10 mouse cellular contexts compared by ENCODE assay signal in the genomic region with DNA sequence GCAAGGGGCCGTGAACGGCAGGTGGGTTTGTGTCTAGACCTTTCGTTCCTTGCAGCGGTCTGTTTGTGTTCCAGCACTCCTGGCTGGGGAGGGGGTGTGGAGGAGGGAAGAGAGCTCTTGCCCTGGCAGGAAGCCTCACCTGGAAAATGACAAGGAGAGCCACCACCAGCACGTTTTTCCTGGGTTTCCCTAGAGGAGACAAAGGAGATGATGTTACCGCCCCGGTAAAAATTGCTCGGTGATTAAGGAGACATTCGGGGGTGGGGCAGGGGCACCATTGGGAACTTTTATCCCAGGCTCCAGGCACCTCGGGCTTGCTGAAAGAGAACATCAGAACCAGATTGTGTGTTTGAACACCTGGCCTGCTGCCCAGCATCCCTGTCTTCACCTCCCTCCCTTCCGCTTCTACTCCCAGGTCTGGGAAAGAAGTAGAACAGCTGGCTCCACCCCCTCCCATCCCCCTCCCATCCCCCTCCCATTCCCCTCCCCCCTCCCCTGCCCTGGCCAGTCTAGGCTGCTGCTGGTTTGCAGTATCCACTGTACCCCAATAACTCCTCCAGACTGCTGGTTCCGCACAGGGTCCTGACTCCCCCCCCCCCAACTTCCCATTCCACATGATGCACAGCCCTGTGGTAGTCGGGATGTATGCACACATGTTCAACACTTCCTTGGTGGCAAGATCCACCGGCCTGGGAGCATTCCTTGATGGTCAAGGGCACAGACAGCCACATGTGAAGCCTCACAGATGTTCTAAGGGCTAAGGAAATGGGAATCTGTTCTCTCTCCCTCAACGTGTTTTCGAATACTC. TPM values are rescaled to one million over a fixed set of nuclear protein-coding genes. Genes with fewer than 3 reads are reported as not detected.
A peak's percentile ranks its signal among the peaks of the same experiment; 100 is the strongest.
DNase-seq lines count a peak whose midpoint lies in the region; ATAC-seq and TF ChIP-seq lines count a peak whose summit lies in the region.
"Had no signal": no experiment of that assay in that cellular context is flagged by ENCODE, and none has a peak within 500 bp of the region (broad histone marks: within the 10 kb centered on the region; RNA-seq: fewer than 3 reads in every experiment).

No protein-coding gene starts in this region.

- WGBS in kidney, postnatal 0 days, result 18% methylated on average over 16 of the region's 16 CpGs
- 17% methylated on average over 16 of the region's 16 CpGs for WGBS in heart, embryonic 14.5 days
- 32% methylated on average over 16 of the region's 16 CpGs for WGBS in midbrain, embryonic 12.5 days

- no peaks in the 10 kb centered on the region for H3K36me3 ChIP-seq in kidney, postnatal 0 days (ENCODE audit: insufficient read depth, low read length)
- H3K36me3 ChIP-seq in heart, embryonic 14.5 days (ENCODE audit: control insufficient read depth, insufficient read depth, low read length), result no peaks in the 10 kb centered on the region
- H3K36me3 ChIP-seq in midbrain, embryonic 12.5 days, result no peaks in the 10 kb centered on the region
- H3K36me3 ChIP-seq: liver, embryonic 15.5 days had no signal

- peaks cover 17% of the 10 kb centered on the region for H3K4me1 ChIP-seq in kidney, postnatal 0 days (replicated peaks; ENCODE audit: insufficient read depth, low read length)
- H3K4me1 ChIP-seq in heart, embryonic 14.5 days (ENCODE audit: control insufficient read depth in 2 of 2, insufficient read depth in 2 of 2, low read length in 2 of 2), result peaks cover 39 to 41% of the 10 kb centered on the region in 2 experiments
- H3K4me1 ChIP-seq in midbrain, embryonic 12.5 days, result peaks cover 27% of the 10 kb centered on the region

- H3K27ac ChIP-seq in kidney, postnatal 0 days, result peak overlapping the region; percentile 78; the same call in 1 of the 2 replicates
- H3K27ac ChIP-seq in heart, embryonic 14.5 days (replicated peaks in 1 of 2; ENCODE audit: control insufficient read depth in 1 of 2, insufficient read depth in 1 of 2, low read depth in 2 of 2, low read length in 2 of 2), result peak overlapping the region in 1 of 2 experiments; percentile 82; a peak in 2 of 4 replicates
- no peak overlapping the region for H3K27ac ChIP-seq in midbrain, embryonic 12.5 days (replicated peaks)
- H3K27ac ChIP-seq: liver, embryonic 15.5 days had no signal

- no peak overlapping the region for H3K4me2 ChIP-seq in kidney, postnatal 0 days (ENCODE audit: low read length)
- H3K4me2 ChIP-seq in heart, embryonic 14.5 days (ENCODE audit: low read length), result peak overlapping the region; percentile 39
- H3K4me2 ChIP-seq in midbrain, embryonic 12.5 days (replicated peaks), result no peak overlapping the region
- H3K4me2 ChIP-seq: liver, embryonic 15.5 days had no signal

- TF ChIP-seq CTCF in kidney, postnatal 0 days (IDR thresholded peaks at IDR 0.05; ENCODE audit: low read depth), result no peak; the same call in 1 of the 2 replicates

- DNase-seq in kidney, postnatal 0 days (ENCODE audit: low spot score), result no peak
- no peak for DNase-seq in kidney, adult 9 months
- peak; percentile 63 for DNase-seq in brain, adult 2 months (ENCODE audit: low read depth, low spot score)
- DNase-seq in adrenal gland, adult 18-20 months (ENCODE audit: low spot score in 2 of 2), result no peak
- no peak for DNase-seq in thymus, postnatal 10 days (ENCODE audit: low spot score in 2 of 2)

- H3K27me3 ChIP-seq in kidney, postnatal 0 days (ENCODE audit: insufficient read depth, low read length), result no peaks in the 10 kb centered on the region
- H3K27me3 ChIP-seq in heart, embryonic 14.5 days (ENCODE audit: control insufficient read depth, insufficient read depth, low read length), result no peaks in the 10 kb centered on the region
- H3K27me3 ChIP-seq in midbrain, embryonic 12.5 days, result peaks cover 11% of the 10 kb centered on the region; the same call in 1 of the 2 replicates

- H3K4me3 ChIP-seq in kidney, postnatal 0 days (replicated peaks; ENCODE audit: low read depth, low read length), result no peak overlapping the region
- H3K4me3 ChIP-seq in heart, embryonic 14.5 days (ENCODE audit: control insufficient read depth in 1 of 2, insufficient read depth in 1 of 2, low read depth in 1 of 2, low read length in 2 of 2), result no peak overlapping the region
- H3K4me3 ChIP-seq in midbrain, embryonic 12.5 days, result no peak overlapping the region
- H3K4me3 ChIP-seq: liver, embryonic 15.5 days had no signal

- ATAC-seq in kidney, postnatal 0 days (replicated peaks; ENCODE audit: low FRiP score, low read depth), result no peak; the same call in 1 of the 2 replicates
- ATAC-seq in heart, embryonic 14.5 days (ENCODE audit: insufficient number of reproducible peaks, insufficient read depth, low FRiP score, low read depth), result peak; percentile 57; the same call in 1 of the 2 replicates
- ATAC-seq in midbrain, embryonic 12.5 days (ENCODE audit: low FRiP score, low read depth), result peak; percentile 42; the same call in 1 of the 2 replicates
- ATAC-seq in granulocyte monocyte progenitor cell, adult 5-6 weeks (replicated peaks; ENCODE audit: poor library complexity, severe bottlenecking), result no peak

- no peaks in the 10 kb centered on the region for H3K9me3 ChIP-seq in kidney, postnatal 0 days (replicated peaks; ENCODE audit: low read length)
- H3K9me3 ChIP-seq in heart, embryonic 14.5 days (ENCODE audit: control insufficient read depth, low read length), result no peaks in the 10 kb centered on the region
- no peaks in the 10 kb centered on the region for H3K9me3 ChIP-seq in midbrain, embryonic 12.5 days
- H3K9me3 ChIP-seq: liver, embryonic 15.5 days had no signal

- H3K9ac ChIP-seq in kidney, postnatal 0 days (ENCODE audit: low read depth, low read length), result no peak overlapping the region
- no peak overlapping the region; the same call in 1 of the 2 replicates for H3K9ac ChIP-seq in heart, embryonic 14.5 days (ENCODE audit: low read length)
- H3K9ac ChIP-seq in midbrain, embryonic 12.5 days (replicated peaks), result peak overlapping the region; percentile 4; the same call in 1 of the 2 replicates
- H3K9ac ChIP-seq: liver, embryonic 15.5 days had no signal

RNA-seq across cellular contexts. Expression of a gene that starts 5.8 kb away (rescaled TPM):
- 0.08 and 0.19 TPM in 2 replicates for polyA plus RNA-seq in kidney, postnatal 0 days (2015; fragmentation: Nextera tagmentation; extraction: Ambion mirVana)
- 0.16 TPM in 1 of 2 replicates, not detected in the other for polyA plus RNA-seq in heart, embryonic 14.5 days (2014; fragmentation: Nextera tagmentation; extraction: Ambion mirVana)
- 0.11 TPM in 1 of 2 replicates, not detected in the other for polyA plus RNA-seq in midbrain, embryonic 12.5 days (2016; fragmentation: Nextera tagmentation; extraction: Ambion mirVana)
- not detected in 2 replicates for total RNA-seq in granulocyte monocyte progenitor cell, adult 5-6 weeks (2014; fragmentation: Nextera tagmentation)
- total RNA-seq in granulocyte monocyte progenitor cell, adult 5-6 weeks (2017), result 0.34 TPM in 1 of 2 replicates, not detected in the other
- under 1 TPM in 1 of 2 experiments, not detected in 1; 0.38 TPM for total RNA-seq in adrenal gland, adult 18-20 months (2021)

RNA-seq across cellular contexts. Expression of a gene that starts 60.0 kb away (rescaled TPM):
- 0.13 and 0.16 TPM in 2 replicates for polyA plus RNA-seq in kidney, postnatal 0 days (2015; fragmentation: Nextera tagmentation; extraction: Ambion mirVana)
- 0.11 and 0.19 TPM in 2 replicates for polyA plus RNA-seq in heart, embryonic 14.5 days (2014; fragmentation: Nextera tagmentation; extraction: Ambion mirVana)
- polyA plus RNA-seq in midbrain, embryonic 12.5 days (2016; fragmentation: Nextera tagmentation; extraction: Ambion mirVana), result 0.12 and 0.19 TPM in 2 replicates
- total RNA-seq in granulocyte monocyte progenitor cell, adult 5-6 weeks (2014; fragmentation: Nextera tagmentation), result 2.8 and 3.0 TPM in 2 replicates
- 0.62 and 3.1 TPM in 2 replicates for total RNA-seq in granulocyte monocyte progenitor cell, adult 5-6 weeks (2017)
- under 1 TPM; 0.43 to 0.67 TPM for total RNA-seq in adrenal gland, adult 18-20 months (2021)
- total RNA-seq: MEL had no signal

Comparison
In these comparisons a context has a peak if more than half of its experiments do, and no peak if none do; other contexts are left out.
1. ATAC-seq: peak in heart, embryonic 14.5 days (single experiment) and midbrain, embryonic 12.5 days (single experiment); none in kidney, postnatal 0 days (single experiment) and granulocyte monocyte progenitor cell, adult 5-6 weeks (single experiment).